Mouse (Mus musculus): ENCODE data around the gene Gabarapl2. TPM values are rescaled to one million over a fixed set of nuclear protein-coding genes. Genes with fewer than 3 reads are reported as not detected.

The Gabarapl2 gene
- total RNA-seq, 2 experiments from 2014 or later, result 105 to 106 TPM

GRCm38 (mm10) chr8:111967246-111967870 lies 26.9 kb downstream of the Gabarapl2 start:
- no peak for DNase-seq

- DNase-seq, result no peak
Observed at GRCm38 (mm10) chr8:111968541-111968940, 28.0 kb downstream of the Gabarapl2 start.

GRCm38 (mm10) chr8:111968991-111969390 lies 28.5 kb downstream of the Gabarapl2 start:
- no peak for DNase-seq

- no peak for DNase-seq
Observed at GRCm38 (mm10) chr8:111974138-111974537, 33.6 kb downstream of the Gabarapl2 start.

GRCm38 (mm10) chr8:111975706-111976105 lies 35.2 kb downstream of the Gabarapl2 start:
- DNase-seq, result no peak

DNA sequence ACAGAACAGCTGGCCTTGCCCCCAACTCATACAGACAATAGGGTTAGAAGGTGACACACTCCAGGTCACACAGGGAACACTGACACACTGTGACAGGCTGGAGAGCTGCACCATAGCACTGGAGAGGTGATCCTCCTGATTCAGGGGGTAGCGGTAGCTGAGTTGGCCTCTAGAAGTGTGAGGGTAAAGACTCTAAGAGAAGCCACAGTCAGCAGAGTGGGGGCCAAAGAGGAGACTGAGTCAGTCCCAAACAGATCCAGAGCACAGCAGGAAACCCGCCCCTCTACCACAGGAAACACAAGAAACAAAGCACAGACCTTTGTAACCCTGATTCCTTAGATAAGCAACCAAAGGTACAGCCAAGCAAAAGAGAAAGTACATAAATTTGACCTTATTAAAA lies 35.8 kb downstream of the Gabarapl2 start:
- no peak for DNase-seq

GRCm38 (mm10) chr8:111978147-111978546 lies 37.6 kb downstream of the Gabarapl2 start:
- no peak for DNase-seq

DNA sequence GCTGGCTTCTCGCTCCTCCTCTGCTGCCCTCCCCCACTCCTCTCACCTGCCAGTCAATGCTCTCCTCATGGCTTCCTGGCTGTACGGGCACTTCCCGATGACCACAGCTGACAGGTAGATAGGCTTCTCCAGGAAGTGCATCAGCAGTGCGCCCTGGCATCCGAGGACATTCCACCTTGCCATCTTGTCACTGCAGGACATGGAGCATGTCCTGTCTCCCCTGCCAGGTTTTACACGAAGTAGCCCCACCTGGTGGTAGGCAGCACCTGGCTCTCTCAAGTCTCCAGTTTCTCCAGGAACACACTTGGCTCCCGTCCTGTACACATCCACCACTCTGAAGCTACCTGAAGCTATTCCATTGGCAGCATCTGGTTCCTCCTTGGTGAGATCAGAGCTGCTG lies 41.6 kb downstream of the Gabarapl2 start:
- no peak for DNase-seq

DNA sequence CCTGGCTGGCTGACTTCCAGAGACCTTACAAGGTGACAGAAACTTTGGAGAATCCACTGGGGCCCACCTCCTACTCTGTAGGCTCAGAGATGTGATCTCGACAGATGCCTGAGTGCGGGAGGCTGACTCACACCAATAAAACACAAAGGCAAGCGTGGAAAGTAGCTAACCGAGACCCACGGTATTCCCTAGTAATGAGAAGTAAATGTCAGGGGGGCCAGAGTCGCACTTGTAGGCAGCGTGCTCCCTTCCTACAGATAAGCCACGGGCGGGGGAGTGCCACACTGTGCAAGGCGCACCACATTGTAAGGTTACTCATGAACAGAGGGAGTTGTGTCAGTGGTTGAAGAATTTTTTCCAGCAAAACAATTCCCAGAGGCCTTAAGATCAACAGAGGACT lies 44.0 kb downstream of the Gabarapl2 start:
- no peak for DNase-seq

- peak; percentile 33 for DNase-seq
Observed at GRCm38 (mm10) chr8:111989911-111990310, 49.4 kb downstream of the Gabarapl2 start.

GRCm38 (mm10) chr8:111991278-111991677 lies 50.8 kb downstream of the Gabarapl2 start:
- no peak for DNase-seq

DNA sequence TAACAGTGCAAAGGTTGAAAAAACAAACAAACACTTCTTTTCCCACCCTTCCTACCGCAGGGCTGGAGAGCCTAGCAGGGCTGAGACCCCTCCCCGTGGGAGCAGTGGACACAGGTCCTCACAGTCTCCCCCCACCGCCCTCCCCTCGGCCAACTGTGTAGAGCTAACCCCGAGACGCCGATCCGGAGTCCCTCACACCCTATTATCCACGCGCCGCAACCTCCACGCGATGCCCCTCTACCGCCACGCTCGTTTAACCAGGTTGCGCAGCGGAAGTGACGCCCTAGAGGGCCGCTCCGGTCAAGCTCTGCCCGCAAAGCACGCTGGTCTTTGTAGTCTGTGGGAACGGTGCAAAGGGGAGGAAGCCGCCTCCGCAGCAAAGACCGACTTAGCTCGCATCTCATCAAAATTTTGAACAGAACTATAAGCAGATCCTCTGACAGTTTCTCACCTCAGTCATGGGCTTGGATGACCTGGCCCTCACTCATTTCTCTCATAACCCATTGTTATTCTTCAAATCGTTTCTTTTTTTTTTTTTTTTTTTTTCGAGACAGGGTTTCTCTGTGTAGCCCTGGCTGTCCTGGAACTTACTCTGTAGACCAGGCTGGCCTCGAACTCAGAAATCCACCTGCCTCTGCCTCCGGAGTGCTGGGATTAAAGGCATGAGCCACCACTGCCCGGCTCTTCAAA lies 51.7 kb downstream of the Gabarapl2 start, which contains the start of gene Adat1:
Gene Adat1 (minus strand): TSS at position 290 of the 690 bp plus-strand sequence.
- DNase-seq, result peak; percentile 81

DNA sequence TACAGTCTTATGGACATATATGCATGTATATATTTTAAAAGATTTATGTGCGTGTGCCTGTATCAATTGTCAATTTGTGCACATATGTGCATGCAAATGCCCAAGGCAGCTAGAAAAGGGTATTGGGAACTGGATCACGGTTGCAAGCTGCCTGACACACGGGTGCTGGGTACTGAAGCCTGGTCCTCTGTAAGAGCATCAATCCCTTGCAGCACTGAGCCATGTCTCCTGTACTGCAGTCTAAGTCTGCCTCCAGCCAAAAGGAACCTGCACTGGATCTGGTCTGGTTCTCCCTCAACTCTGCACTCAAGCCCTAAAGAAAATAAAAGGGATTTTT lies 52.2 kb downstream of the Gabarapl2 start:
- DNase-seq, result no peak

Other genes with a start within 250 kb of the Gabarapl2 start
- gene Ctrb1, start 249.7 kb upstream of the Gabarapl2 start, total RNA-seq (2021), result not detected
- 1 to 10 TPM; 8.7 to 9.7 TPM for gene Bcar1, start 196.9 kb upstream of the Gabarapl2 start, total RNA-seq (2021)
- 10 to 100 TPM; 18.1 to 21.4 TPM for gene Cfdp1, start 86.4 kb upstream of the Gabarapl2 start, total RNA-seq (2021)
- 1 to 10 TPM; 1.5 to 1.6 TPM for gene Tmem170, start 64.0 kb upstream of the Gabarapl2 start, total RNA-seq (2021)
- gene Chst5, start 30.3 kb upstream of the Gabarapl2 start, total RNA-seq (2021), result under 1 TPM in 1 of 2 experiments, not detected in 1; 0.11 TPM
- gene Tmem231, start 6.8 kb upstream of the Gabarapl2 start, total RNA-seq (2021), result 1 to 10 TPM in 1 of 2 experiments, under 1 TPM in 1; 0.90 to 1.1 TPM
- 1 to 10 TPM; 1.3 to 2.4 TPM for gene Adat1, start 51.6 kb downstream of the Gabarapl2 start, total RNA-seq (2021)
- 100 to 1,000 TPM; 102 to 112 TPM for gene Kars, start 70.6 kb downstream of the Gabarapl2 start, total RNA-seq (2021)
- gene Terf2ip, start 70.7 kb downstream of the Gabarapl2 start, total RNA-seq (2021), result 1 to 10 TPM; 7.5 to 7.7 TPM
- gene Gm6793, start 74.3 kb downstream of the Gabarapl2 start, total RNA-seq (2021), result not detected